Mouse (Mus musculus) CH12.LX (cell line): Measurements from ENCODE around the gene Dscam. TPM values are rescaled to one million over a fixed set of nuclear protein-coding genes. Genes with fewer than 3 reads are reported as not detected.

ENCODE experiments used
- DNase-seq: peaks from one replicate; pipeline ENCODE4 v3.0.0-alpha.2; 2013; ENCODE audit errors: extremely low read depth
- H3K27ac ChIP-seq: 2 replicates; pipeline ENCODE4 v1.5.1; 2012; ENCODE audit warnings: low read depth, mild to moderate bottlenecking, control low read depth, moderate library complexity; ENCODE audit not compliant: insufficient read depth
- H3K27me3 ChIP-seq: replicated peaks from 2 replicates; pipeline ENCODE3; 2012; ENCODE audit warnings: inconsistent platforms
- H3K36me3 ChIP-seq, 2 experiments: replicated peaks in 1 of 2; 2 replicates each; pipeline versions ENCODE3 to v1.6.1; 2012; ENCODE audit warnings: inconsistent platforms in 1 of 2, low read length in 1 of 2, mild to moderate bottlenecking in 1 of 2, mixed read lengths in 1 of 2, moderate library complexity in 1 of 2; ENCODE audit not compliant: control insufficient read depth in 1 of 2, insufficient read depth in 1 of 2
- H3K4me1 ChIP-seq, 2 experiments: 2 replicates each; pipeline ENCODE4 v1.6.1; 2012; ENCODE audit warnings: inconsistent platforms in 1 of 2, moderate library complexity in 1 of 2; ENCODE audit not compliant: insufficient read depth in 2 of 2, control insufficient read depth in 1 of 2
- H3K4me2 ChIP-seq: 2 replicates; pipeline ENCODE4 v1.6.1; 2012; ENCODE audit warnings: low read depth, mild to moderate bottlenecking, control low read depth; ENCODE audit not compliant: poor library complexity, insufficient read depth, severe bottlenecking
- H3K4me3 ChIP-seq, 3 experiments: fragments of 150-350 bp in 1 of 3; sonication (generic) in 1 of 3; replicated peaks in 1 of 3; 2 replicates each; pipeline versions ENCODE3 to v1.5.1; 2011 to 2012; ENCODE audit warnings: low read depth in 2 of 3, low read length in 2 of 3, mild to moderate bottlenecking in 2 of 3, moderate library complexity in 2 of 3, control low read depth in 1 of 3, improper control_type of control experiment in 1 of 3, inconsistent platforms in 1 of 3, mixed read lengths in 1 of 3; ENCODE audit not compliant: poor library complexity in 1 of 3
- H3K79me2 ChIP-seq: replicated peaks from 2 replicates; pipeline ENCODE4 v1.6.1; 2012; ENCODE audit warnings: mild to moderate bottlenecking, moderate library complexity; ENCODE audit not compliant: control insufficient read depth, poor library complexity, insufficient read depth, severe bottlenecking; ENCODE audit errors: extremely low read depth
- H3K9ac ChIP-seq: 2 replicates; pipeline ENCODE4 v1.6.1; 2012; ENCODE audit warnings: low read depth, mild to moderate bottlenecking, control low read depth, moderate library complexity; ENCODE audit not compliant: insufficient read depth
- H3K9me3 ChIP-seq: replicated peaks from 2 replicates; pipeline ENCODE3; 2012; ENCODE audit warnings: low read length, inconsistent platforms, mixed read lengths
- CHD1 ChIP-seq: IDR thresholded peaks from 2 replicates; pipeline ENCODE4 v1.6.1; 2012; ENCODE audit warnings: low read depth, low read length, improper control_type of control experiment, inconsistent platforms
- CHD2 ChIP-seq: IDR thresholded peaks from 2 replicates; pipeline ENCODE4 v1.6.1; 2011; ENCODE audit warnings: low read length, improper control_type of control experiment
- CTCF ChIP-seq, 2 experiments: IDR thresholded peaks in 1 of 2; conservative IDR thresholded peaks in 1 of 2; 2 replicates each; pipeline ENCODE4 v1.5.1; 2011 to 2012; ENCODE audit warnings: low read depth in 2 of 2, low read length in 2 of 2, improper control_type of control experiment in 1 of 2, inconsistent platforms in 1 of 2, mild to moderate bottlenecking in 1 of 2, moderate library complexity in 1 of 2
- ELF1 ChIP-seq: IDR thresholded peaks from 2 replicates; pipeline ENCODE4 v1.6.1; 2014; ENCODE audit warnings: low read depth, mild to moderate bottlenecking, inconsistent platforms, low read length, improper control_type of control experiment
- EP300 ChIP-seq: IDR thresholded peaks from 2 replicates; pipeline ENCODE4 v1.6.1; 2011; ENCODE audit warnings: low read length, improper control_type of control experiment
- ETS1 ChIP-seq: conservative IDR thresholded peaks from 2 replicates; pipeline ENCODE4 v1.6.1; 2012; ENCODE audit warnings: low read depth, mild to moderate bottlenecking, inconsistent platforms, low read length, improper control_type of control experiment, moderate library complexity
- HCFC1 ChIP-seq: IDR thresholded peaks from 2 replicates; pipeline ENCODE4 v1.6.1; 2012; ENCODE audit warnings: low read depth, mild to moderate bottlenecking, inconsistent platforms, low read length, improper control_type of control experiment
- JUND ChIP-seq: conservative IDR thresholded peaks from 2 replicates; pipeline ENCODE4 v1.6.1; 2011; ENCODE audit warnings: low read depth, low read length, improper control_type of control experiment
- KAT2A ChIP-seq: IDR thresholded peaks from 2 replicates; pipeline ENCODE4 v1.6.1; 2012; ENCODE audit warnings: low read length, improper control_type of control experiment, inconsistent platforms; ENCODE audit not compliant: insufficient replicate concordance
- MAFK ChIP-seq: IDR thresholded peaks from 2 replicates; pipeline ENCODE4 v1.6.1; 2011; ENCODE audit warnings: low read length, improper control_type of control experiment; ENCODE audit not compliant: insufficient replicate concordance
- MAX ChIP-seq: IDR thresholded peaks from 2 replicates; pipeline ENCODE4 v1.6.1; 2011; ENCODE audit warnings: low read length, improper control_type of control experiment
- MEF2A ChIP-seq: IDR thresholded peaks from 2 replicates; pipeline ENCODE4 v1.6.1; 2014; ENCODE audit warnings: low read depth, mild to moderate bottlenecking, inconsistent platforms, low read length, improper control_type of control experiment, borderline replicate concordance
- NRF1 ChIP-seq: IDR thresholded peaks from 2 replicates; pipeline ENCODE4 v1.6.1; 2014; ENCODE audit warnings: low read depth, mild to moderate bottlenecking, inconsistent platforms, low read length, improper control_type of control experiment, moderate library complexity
- POLR2AphosphoS2 ChIP-seq: IDR thresholded peaks from 2 replicates; pipeline ENCODE4 v1.6.1; 2011; ENCODE audit warnings: low read depth, low read length, improper control_type of control experiment
- SMC3 ChIP-seq: IDR thresholded peaks from 2 replicates; pipeline ENCODE4 v1.6.1; 2011; ENCODE audit warnings: low read depth, low read length, improper control_type of control experiment
- USF1 ChIP-seq: IDR thresholded peaks from 2 replicates; pipeline ENCODE4 v1.6.1; 2014; ENCODE audit warnings: low read depth, mild to moderate bottlenecking, inconsistent platforms, low read length, improper control_type of control experiment
- ZC3H11A ChIP-seq: IDR thresholded peaks from 2 replicates; pipeline ENCODE4 v1.6.1; 2012; ENCODE audit warnings: low read depth, mild to moderate bottlenecking, inconsistent platforms, low read length, improper control_type of control experiment
- ZMIZ1 ChIP-seq: IDR thresholded peaks from 2 replicates; pipeline ENCODE4 v1.6.1; 2012; ENCODE audit warnings: low read depth, mild to moderate bottlenecking, inconsistent platforms, low read length, improper control_type of control experiment
- ZNF384 ChIP-seq: IDR thresholded peaks from 2 replicates; pipeline ENCODE4 v1.6.1; 2012; ENCODE audit warnings: low read depth, low read length, improper control_type of control experiment, inconsistent platforms
- dilution Hi-C: fragments of 300-500 bp; cut with MboI; formaldehyde crosslinking; loops from 2 replicates; pipeline ENCODE4 v1.14.3; 2020; ENCODE audit warnings: low sequenced_read_pairs; ENCODE audit not compliant: extremely low pct_unique_long_range_greater_than_20kb, extremely low pct_ligation_motif_present
- in situ Hi-C: fragments of 300-500 bp; cut with MboI; formaldehyde crosslinking; loops from 3 replicates; pipeline ENCODE4 v1.14.3; 2019; ENCODE audit warnings: low sequenced_read_pairs, low pct_ligation_motif_present, low pct_unique_long_range_greater_than_20kb, mixed read lengths
- polyA plus RNA-seq: library from polyadenylated mRNA; unstranded; fragments of >175 nt; gene quantifications from 2 replicates; pipeline ENCODE4 v1.2.1, GENCODE M21; 2012; ENCODE audit warnings: low read depth; ENCODE audit not compliant: insufficient read length
- total RNA-seq, 2 experiments: library from RNA; depleted of rRNA; stranded (reverse); fragments of 300-350 nt in 1 of 2; fragments of >200 nt in 1 of 2; gene quantifications; 2 replicates each; pipeline ENCODE4 v1.2.3; 2012 to 2014

Gene Dscam
- total and polyA plus RNA-seq, 3 experiments, result under 0.01 to 0.39 (median 0.12) TPM

DNA sequence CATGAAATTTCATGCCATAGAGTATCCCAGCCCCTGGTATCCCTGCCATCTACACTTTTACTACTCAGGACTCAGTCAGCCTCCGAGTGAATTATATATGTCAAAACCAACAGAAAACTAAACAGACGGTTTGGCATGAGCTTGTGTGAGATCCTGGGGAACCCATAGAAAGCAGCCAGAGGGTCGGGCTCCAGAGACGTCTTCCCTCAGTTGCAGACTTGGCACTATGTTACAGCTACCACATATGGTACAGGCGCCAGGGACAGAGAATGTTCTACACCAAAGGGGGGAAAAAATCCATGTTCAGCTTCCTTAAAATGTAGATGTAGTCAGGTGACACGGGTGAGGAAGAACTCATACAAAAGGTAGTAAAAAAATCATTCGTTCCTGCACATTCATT is 109.2 kb downstream of the Dscam start:
- no peak for TF ChIP-seq ETS1
- TF ChIP-seq CHD1, result no peak
- Histone ChIP-seq H3K36me3 (no peaks in the 10 kb centered on the region), H3K9me3 (no peaks in the 10 kb centered on the region), H3K4me2 (no peak overlapping the region), H3K79me2 (no peaks in the 10 kb centered on the region), H3K27ac (no peak overlapping the region), H3K4me3 (no peak overlapping the region), H3K27me3 (no peaks in the 10 kb centered on the region), H3K4me1 (no peaks in the 10 kb centered on the region), H3K9ac (no peak overlapping the region)
- DNase-seq, result no peak
- dilution Hi-C loops, result no loop called here
- in situ Hi-C loops, result no loop called here

DNA sequence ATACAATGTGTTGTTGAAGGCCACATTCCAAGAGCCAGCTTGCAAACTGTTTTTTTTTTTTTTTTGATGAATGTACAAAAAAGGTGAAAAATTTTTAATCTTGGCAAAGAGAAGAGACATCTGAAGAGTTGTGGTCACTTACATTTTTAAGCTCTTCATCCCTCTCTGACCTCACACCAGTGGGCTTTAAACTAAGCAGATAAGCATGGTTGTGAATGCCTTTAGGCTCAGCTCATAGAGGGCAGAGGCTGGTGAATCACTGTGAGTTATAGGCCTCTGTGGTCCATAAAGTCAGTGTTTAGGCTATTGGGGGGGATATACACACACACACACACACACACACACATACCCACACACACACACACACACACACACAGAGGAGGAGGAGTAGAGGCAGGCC is 109.8 kb downstream of the Dscam start:
- no peaks in the 10 kb centered on the region for H3K27me3 ChIP-seq
- H3K4me1 ChIP-seq, result no peaks in the 10 kb centered on the region
- no peak overlapping the region for H3K4me3 ChIP-seq
- H3K79me2 ChIP-seq, result no peaks in the 10 kb centered on the region
- dilution Hi-C loops (no loop called here), in situ Hi-C loops (no loop called here)
- H3K36me3 ChIP-seq, result no peaks in the 10 kb centered on the region
- no peak overlapping the region for H3K9ac ChIP-seq
- H3K27ac ChIP-seq, result no peak overlapping the region
- DNase-seq, result no peak
- no peak overlapping the region for H3K4me2 ChIP-seq
- no peak for TF ChIP-seq USF1
- TF ChIP-seq CHD2, result no peak
- TF ChIP-seq ELF1, result no peak
- no peak for TF ChIP-seq MEF2A
- no peak for TF ChIP-seq EP300
- no peak for TF ChIP-seq NRF1
- TF ChIP-seq SMC3, result no peak
- no peak for TF ChIP-seq ZMIZ1
- TF ChIP-seq POLR2AphosphoS2, result no peak
- TF ChIP-seq ETS1, result no peak
- no peak for TF ChIP-seq ZC3H11A
- no peak for TF ChIP-seq JUND
- no peak for TF ChIP-seq ZNF384
- no peak for TF ChIP-seq KAT2A
- TF ChIP-seq CHD1, result no peak
- no peak for TF ChIP-seq CTCF (conservative IDR thresholded peaks at IDR 0.05 in 1 of 2, IDR thresholded peaks at IDR 0.05 in 1 of 2; ENCODE audit: low read depth in 2 of 2, low read length in 2 of 2)
- TF ChIP-seq HCFC1, result no peak
- TF ChIP-seq MAX, result no peak
- TF ChIP-seq MAFK, result no peak
- TF ChIP-seq, all 38 proteins: peak for 0
- no peaks in the 10 kb centered on the region for H3K9me3 ChIP-seq
